Mouse (Mus musculus) C2C12 (cell line): ENCODE data around the gene Btbd35f5.
"Not testable (repeated sequence)": the region's sequence is repeated elsewhere in the genome, so short reads cannot be mapped to it uniquely, and the experiment has no call there.

ENCODE experiments used
- CTCF ChIP-seq: IDR thresholded peaks from one replicate; pipeline ENCODE4 v1.5.1; 2011; ENCODE audit not compliant: control insufficient read depth, insufficient read depth, insufficient read length
- FOSL1 ChIP-seq: IDR thresholded peaks from one replicate; pipeline ENCODE4 v1.8.0; 2011; ENCODE audit warnings: mild to moderate bottlenecking, low read length; ENCODE audit not compliant: poor library complexity, insufficient read depth, severe bottlenecking
- MYOD1 ChIP-seq: IDR thresholded peaks from one replicate; pipeline ENCODE4 v1.6.1; 2011; ENCODE audit warnings: low read depth; ENCODE audit not compliant: control insufficient read depth, insufficient read length
- MYOG ChIP-seq: IDR thresholded peaks from one replicate; pipeline ENCODE4 v1.6.1; 2011; ENCODE audit not compliant: control insufficient read depth, insufficient read length; ENCODE audit errors: extremely low read depth
- USF1 ChIP-seq: IDR thresholded peaks from one replicate; pipeline ENCODE4 v1.6.1; 2011; ENCODE audit warnings: low read depth, mild to moderate bottlenecking, control low read depth, moderate library complexity

GRCm38 (mm10) chrX:32941468-32941867 is 32.2 kb upstream of the Btbd35f5 start, which contains the start of gene Gm21789:
- not testable (repeated sequence) for TF ChIP-seq CTCF, FOSL1, MYOG, USF1, MYOD1
